Mouse (Mus musculus) small intestine, adult 2 months (tissue): ENCODE data around the gene Sorl1. TPM values are rescaled to one million over a fixed set of nuclear protein-coding genes. Genes with fewer than 3 reads are reported as not detected.

ENCODE experiments used
- H3K27ac ChIP-seq: fragments of 200-500 bp; 2 replicates; pipeline ENCODE4 v1.5.1; 2012; ENCODE audit warnings: low read depth, low read length, control low read depth, inconsistent platforms; ENCODE audit not compliant: insufficient read depth
- H3K27me3 ChIP-seq: fragments of 200-500 bp; 2 replicates; pipeline ENCODE4 v1.6.1; 2012; ENCODE audit warnings: mild to moderate bottlenecking, moderate library complexity, low read length, inconsistent platforms; ENCODE audit not compliant: control insufficient read depth, insufficient read depth
- H3K36me3 ChIP-seq: fragments of 200-500 bp; 2 replicates; pipeline ENCODE4 v1.6.1; 2012; ENCODE audit warnings: mild to moderate bottlenecking, low read length, control low read depth, inconsistent platforms; ENCODE audit not compliant: control insufficient read depth, insufficient read depth
- H3K4me1 ChIP-seq: fragments of 200-500 bp; 2 replicates; pipeline ENCODE4 v1.6.1; 2012; ENCODE audit warnings: low read length, inconsistent platforms, mixed read lengths; ENCODE audit not compliant: control insufficient read depth, insufficient read depth, insufficient read length
- H3K4me3 ChIP-seq: fragments of 200-500 bp; 2 replicates; pipeline ENCODE4 v1.5.1; 2012; ENCODE audit warnings: low read depth, mild to moderate bottlenecking, control low read depth, inconsistent platforms, low read length, moderate library complexity
- CTCF ChIP-seq: fragments of 200-500 bp; IDR thresholded peaks from 2 replicates; pipeline ENCODE4 v1.5.1; 2012; ENCODE audit warnings: low read depth, mild to moderate bottlenecking, control low read depth, inconsistent platforms, low read length, moderate library complexity, mixed read lengths; ENCODE audit not compliant: insufficient replicate concordance, insufficient read length; ENCODE audit errors: extremely low read depth
- POLR2A ChIP-seq: fragments of 200-500 bp; IDR thresholded peaks from 2 replicates; pipeline ENCODE4 v1.6.1; 2012; ENCODE audit warnings: low read depth, mild to moderate bottlenecking, control low read depth, inconsistent platforms, low read length, moderate library complexity
- WGBS: fragments of 180-500 bp; shearing (Covaris S2); methylation state at CpG from one replicate; pipeline ENCODE4 v1.1.7; 2018; 5-methylcytosine and 5-hydroxymethylcytosine counted together
- polyA plus RNA-seq: library from polyadenylated mRNA; depleted of rRNA; stranded (reverse); fragments of >200 nt; gene quantifications from 2 replicates; pipeline ENCODE4 v1.2.3, GENCODE M21; 2012

The Sorl1 gene
- polyA plus RNA-seq, 1 experiment = 16.1 TPM

DNA sequence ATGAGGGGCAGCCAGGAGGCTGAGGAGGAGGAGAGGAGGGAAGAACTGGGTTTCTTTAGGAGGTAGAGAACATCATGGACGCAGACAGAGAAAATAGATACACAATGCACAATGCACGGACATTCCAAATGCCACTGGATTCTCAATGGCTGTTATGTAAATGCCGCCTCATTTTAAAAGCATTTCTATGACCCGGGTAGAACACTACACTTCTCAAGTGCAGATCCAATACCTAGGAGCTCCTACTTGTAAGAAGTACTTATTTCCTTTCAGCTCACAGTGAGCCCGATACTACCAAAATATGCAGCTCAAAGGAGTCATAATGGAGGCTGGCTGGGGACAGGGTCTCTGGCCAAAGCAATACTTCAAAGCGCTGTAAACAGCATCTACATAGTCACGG, 12.8 kb downstream of the Sorl1 start:
- no peak for TF ChIP-seq POLR2A
- no peak for TF ChIP-seq CTCF
- no peaks in the 10 kb centered on the region for H3K27me3 ChIP-seq
- no peak overlapping the region for H3K27ac ChIP-seq
- H3K36me3 ChIP-seq = no peaks in the 10 kb centered on the region
- 88% methylated on average over 7 of the region's 7 CpGs for WGBS
- H3K4me1 ChIP-seq = peaks cover 33% of the 10 kb centered on the region
- H3K4me3 ChIP-seq = no peak overlapping the region

DNA sequence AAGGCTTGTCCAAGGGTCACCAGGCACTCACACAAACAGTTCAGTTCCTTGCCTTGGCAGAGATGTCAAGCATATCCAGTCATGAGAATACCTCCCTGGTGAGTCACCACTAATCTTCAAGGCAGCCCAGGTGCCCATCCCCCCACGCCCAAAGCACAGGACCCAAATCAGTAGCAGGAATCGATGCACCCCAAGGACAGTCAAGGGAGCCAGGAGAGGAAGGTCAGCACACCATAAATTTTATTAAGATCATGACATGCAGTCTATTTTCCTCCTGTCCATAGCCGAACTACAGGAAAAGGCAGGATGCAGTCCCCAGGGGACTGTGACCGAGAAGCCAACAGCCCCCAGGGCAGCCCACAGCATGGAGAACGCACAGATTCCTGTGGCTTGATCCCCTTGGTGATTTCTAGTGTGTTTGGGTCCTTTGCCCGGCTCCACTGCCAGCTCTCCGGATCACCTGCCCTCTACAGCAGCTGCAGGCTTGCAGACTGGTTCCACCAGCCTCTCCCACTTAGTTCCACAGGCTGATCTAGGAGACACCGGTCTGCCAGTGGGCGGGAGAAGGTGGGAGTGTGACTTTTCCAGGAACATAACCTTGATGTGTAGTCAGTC, 14.2 kb downstream of the Sorl1 start:
- Histone ChIP-seq H3K4me3 (no peak overlapping the region), H3K27ac (peak overlapping the region; percentile 79), H3K4me1 (peaks cover 33% of the 10 kb centered on the region), H3K36me3 (0 out of 2 replicates have a peak, but pooled peaks cover 2% of the 10 kb centered on the region), H3K27me3 (no peaks in the 10 kb centered on the region)
- TF ChIP-seq POLR2A (no peak), CTCF (no peak)
- WGBS = 13% methylated on average over 9 of the region's 9 CpGs

DNA sequence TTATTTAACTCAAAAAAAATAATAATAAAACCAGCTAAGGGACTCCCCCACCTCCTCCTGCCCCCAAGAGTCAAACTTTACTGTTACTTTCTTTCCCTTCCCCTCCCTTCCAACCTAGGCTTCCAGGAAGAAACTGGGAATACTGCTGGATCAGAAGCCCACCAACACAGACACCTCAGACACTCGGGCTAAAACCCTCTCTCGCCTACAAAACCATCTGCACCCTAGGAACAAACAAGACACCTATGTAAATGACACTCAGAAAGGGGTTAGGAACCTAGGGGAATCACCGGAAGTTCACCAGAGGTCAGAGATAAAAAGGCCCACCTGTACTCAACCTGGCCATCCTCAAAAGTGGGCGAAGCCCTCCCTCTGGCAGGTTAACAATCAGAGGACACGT, 15.0 kb downstream of the Sorl1 start:
- Histone ChIP-seq H3K4me1 (peaks cover 29% of the 10 kb centered on the region), H3K36me3 (0 out of 2 replicates have a peak, but pooled peaks cover 2% of the 10 kb centered on the region), H3K27me3 (no peaks in the 10 kb centered on the region), H3K4me3 (no peak overlapping the region), H3K27ac (peak overlapping the region; percentile 79)
- WGBS = 28% methylated on average over 5 of the region's 5 CpGs
- no peak for TF ChIP-seq POLR2A
- no peak for TF ChIP-seq CTCF

DNA sequence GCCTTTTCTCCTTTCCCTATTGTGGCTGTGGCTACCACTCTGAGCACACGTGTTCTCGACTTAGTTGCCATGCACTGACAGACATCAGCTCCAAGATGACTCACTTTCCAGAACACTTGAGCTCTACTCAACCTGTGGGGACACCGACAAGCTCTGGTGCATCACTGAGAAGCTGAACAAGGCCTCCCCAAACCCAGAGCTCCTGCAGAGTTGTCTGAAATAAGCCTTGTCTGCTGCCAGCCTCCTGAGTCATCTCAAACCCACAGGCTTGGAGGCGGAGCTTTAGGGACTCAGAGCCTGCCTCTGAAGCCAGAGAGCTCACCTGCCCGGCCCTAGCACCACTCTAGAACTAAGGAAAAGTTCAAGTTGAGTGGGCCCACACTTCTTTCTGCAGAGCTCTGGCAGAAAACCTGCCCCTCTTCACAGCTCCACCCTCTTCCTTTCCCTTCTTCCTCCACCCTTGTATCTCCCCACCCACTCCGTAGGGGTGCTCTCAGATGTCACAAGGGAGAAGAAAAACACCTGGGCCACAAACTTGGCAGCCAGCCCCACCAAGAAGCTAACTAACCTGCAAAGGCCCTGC, 15.6 kb downstream of the Sorl1 start:
- peaks cover 29% of the 10 kb centered on the region for H3K4me1 ChIP-seq
- no peak for TF ChIP-seq POLR2A
- TF ChIP-seq CTCF = no peak
- 18% methylated on average over 6 of the region's 6 CpGs for WGBS
- peak overlapping the region; percentile 4 for H3K27ac ChIP-seq
- no peak overlapping the region for H3K4me3 ChIP-seq
- no peaks in the 10 kb centered on the region for H3K27me3 ChIP-seq
- H3K36me3 ChIP-seq = 0 out of 2 replicates have a peak, but pooled peaks cover 2% of the 10 kb centered on the region

DNA sequence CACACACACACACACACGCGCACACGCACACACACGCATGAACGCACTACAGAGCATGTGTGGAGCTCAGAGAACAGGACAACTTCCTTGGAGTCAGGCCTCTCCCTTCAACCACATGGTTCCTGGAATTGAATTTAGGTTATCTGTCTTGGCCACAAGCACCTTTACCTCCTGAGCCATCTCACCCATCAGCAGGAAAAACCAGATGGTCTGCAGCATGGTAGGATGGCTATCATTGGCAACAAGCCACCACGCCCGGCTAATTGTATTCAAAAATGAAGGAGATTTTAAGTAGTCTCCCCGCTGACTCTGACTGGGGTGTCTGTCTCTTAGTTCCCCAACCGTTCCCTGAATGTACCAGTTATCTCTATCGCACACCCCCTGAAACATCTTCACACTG, 17.0 kb downstream of the Sorl1 start:
- WGBS = 92% methylated on average over 10 of the region's 10 CpGs
- Histone ChIP-seq H3K36me3 (0 out of 2 replicates have a peak, but pooled peaks cover 2% of the 10 kb centered on the region), H3K4me1 (peaks cover 26% of the 10 kb centered on the region), H3K4me3 (no peak overlapping the region), H3K27me3 (no peaks in the 10 kb centered on the region), H3K27ac (no peak overlapping the region)
- TF ChIP-seq POLR2A = no peak
- TF ChIP-seq CTCF = no peak

DNA sequence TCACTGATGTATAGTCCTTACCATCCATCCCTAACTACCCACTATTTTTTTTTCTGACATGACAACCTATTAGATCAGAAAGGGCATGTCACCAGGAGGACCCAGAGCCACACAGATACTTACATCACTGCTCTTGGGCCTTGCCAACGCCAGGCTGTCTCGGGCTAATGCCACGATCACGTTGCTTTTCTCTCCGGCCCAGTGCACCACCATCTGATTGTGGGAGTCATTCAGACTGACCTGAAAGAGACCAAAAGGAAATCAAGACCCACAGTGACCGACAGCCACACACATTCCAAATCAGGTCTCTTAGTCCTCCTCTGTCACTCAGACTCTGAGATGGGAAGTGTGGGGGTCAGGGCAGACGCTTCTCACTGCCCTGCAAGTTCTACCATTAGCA, 17.8 kb downstream of the Sorl1 start:
- WGBS = 94% methylated on average over 7 of the region's 7 CpGs
- Histone ChIP-seq H3K27me3 (no peaks in the 10 kb centered on the region), H3K27ac (no peak overlapping the region), H3K4me1 (peaks cover 29% of the 10 kb centered on the region), H3K4me3 (no peak overlapping the region), H3K36me3 (0 out of 2 replicates have a peak, but pooled peaks cover 2% of the 10 kb centered on the region)
- TF ChIP-seq POLR2A = no peak
- TF ChIP-seq CTCF = no peak

DNA sequence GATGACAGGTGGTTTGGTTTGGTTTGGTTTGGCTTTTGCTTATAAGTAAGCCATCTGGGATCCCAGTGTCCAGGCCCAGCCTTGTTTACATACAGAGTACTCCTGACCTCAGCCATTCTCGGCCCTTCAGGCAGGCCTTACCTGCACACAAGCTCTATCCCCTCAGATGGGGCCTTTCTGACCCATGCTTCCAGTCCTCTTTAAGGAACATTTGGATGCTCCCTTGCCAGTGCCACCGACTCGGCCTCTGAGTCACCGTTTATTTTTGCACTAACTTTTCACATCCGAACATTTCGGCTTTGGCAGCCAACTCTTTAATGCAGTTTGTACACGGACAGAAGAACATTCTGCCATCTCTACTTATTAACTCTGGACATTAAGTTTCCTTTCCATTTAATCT, 20.6 kb downstream of the Sorl1 start:
- peaks cover 2% of the 10 kb centered on the region; the same call in 1 of the 2 replicates for H3K36me3 ChIP-seq
- H3K4me3 ChIP-seq = no peak overlapping the region
- WGBS = 76% methylated on average over 7 of the region's 7 CpGs
- TF ChIP-seq CTCF = no peak
- no peak for TF ChIP-seq POLR2A
- no peak overlapping the region for H3K27ac ChIP-seq
- H3K4me1 ChIP-seq = peaks cover 24% of the 10 kb centered on the region
- no peaks in the 10 kb centered on the region for H3K27me3 ChIP-seq
